Mouse (Mus musculus) ES-E14 (cell line): ENCODE measurements around the gene Pgam5.

Source experiments
- CHD2 ChIP-seq: IDR thresholded peaks from 2 replicates; pipeline ENCODE4 v1.6.1; 2014; ENCODE audit warnings: mild to moderate bottlenecking, low read depth, low read length, inconsistent platforms
- HCFC1 ChIP-seq: IDR thresholded peaks from 2 replicates; pipeline ENCODE4 v1.6.1; 2012; ENCODE audit warnings: low read length, inconsistent platforms, borderline replicate concordance; ENCODE audit not compliant: insufficient read depth
- MAFK ChIP-seq: IDR thresholded peaks from 2 replicates; pipeline ENCODE4 v1.6.1; 2014; ENCODE audit warnings: mild to moderate bottlenecking, low read depth, low read length, inconsistent platforms; ENCODE audit not compliant: insufficient read depth
- ZC3H11A ChIP-seq: IDR thresholded peaks from 2 replicates; pipeline ENCODE4 v1.6.1; 2012; ENCODE audit warnings: low read depth, mild to moderate bottlenecking, inconsistent platforms, low read length, borderline replicate concordance
- ZNF384 ChIP-seq: IDR thresholded peaks from 2 replicates; pipeline ENCODE4 v1.6.1; 2012; ENCODE audit warnings: low read depth, low read length, inconsistent platforms

DNA sequence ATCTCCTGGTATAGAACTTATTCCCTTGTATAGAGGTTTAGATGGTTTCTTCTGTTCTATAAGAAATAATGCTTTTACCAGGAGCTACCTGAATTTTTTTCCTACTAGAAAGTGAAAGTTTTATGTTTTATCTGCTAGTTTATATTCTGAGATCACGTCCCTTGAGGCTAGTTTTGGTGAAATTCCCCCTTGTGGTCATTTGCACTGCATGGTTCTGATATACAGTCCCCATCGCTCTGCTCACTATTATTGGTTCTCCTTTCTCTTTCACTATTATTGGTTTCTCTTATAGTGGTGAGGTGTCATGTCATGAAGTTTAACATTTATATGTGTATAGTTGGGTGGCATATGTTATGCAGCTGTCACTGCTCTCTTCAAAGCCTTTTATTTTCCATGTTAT lies 30.9 kb upstream of the Pgam5 start:
- TF ChIP-seq MAFK: no peak
- no peak for TF ChIP-seq ZC3H11A
- no peak for TF ChIP-seq ZNF384
- no peak for TF ChIP-seq CHD2
- TF ChIP-seq HCFC1: no peak
